In genomic region chr13:114420235-114420634, GRCm38 (mm10) we compare ENCODE assay signal across 18 mouse cellular contexts. TPM values are rescaled to one million over a fixed set of nuclear protein-coding genes. Genes with fewer than 3 reads are reported as not detected.
"Had no signal": no experiment of that assay in that cellular context is flagged by ENCODE, and none has a peak within 500 bp of the region (broad histone marks: within the 10 kb centered on the region; RNA-seq: fewer than 3 reads in every experiment).

No protein-coding gene starts in this region.

- H3K36me3 ChIP-seq: limb, embryonic 15.5 days; liver, embryonic 12.5 days; midbrain, embryonic 15.5 days; neural tube, embryonic 13.5 days; stomach, embryonic 15.5 days had no signal

- H3K4me3 ChIP-seq: limb, embryonic 15.5 days; liver, embryonic 12.5 days; megakaryocyte, embryonic 14.5 days; midbrain, embryonic 15.5 days; neural tube, embryonic 13.5 days; stomach, embryonic 15.5 days had no signal

- DNase-seq: kidney, adult 2 months; kidney, postnatal 25 days; layer of hippocampus, postnatal 36 days; lung, embryonic 14.5 days; lung, postnatal 14 days; retina, postnatal 1 day; right cerebral cortex, postnatal 14 days; thymus, adult 2 months; thymus, postnatal 25 days had no signal

- ATAC-seq: liver, embryonic 12.5 days; midbrain, embryonic 15.5 days had no signal

- H3K27ac ChIP-seq: limb, embryonic 15.5 days; liver, embryonic 12.5 days; macrophage; midbrain, embryonic 15.5 days; neural tube, embryonic 13.5 days; stomach, embryonic 15.5 days had no signal

- H3K27me3 ChIP-seq: limb, embryonic 15.5 days; liver, embryonic 12.5 days; midbrain, embryonic 15.5 days; neural tube, embryonic 13.5 days; stomach, embryonic 15.5 days had no signal

- H3K4me2 ChIP-seq: limb, embryonic 15.5 days; liver, embryonic 12.5 days; lung, embryonic 14.5 days; midbrain, embryonic 11.5 days; midbrain, embryonic 15.5 days; neural tube, embryonic 13.5 days; stomach, embryonic 15.5 days had no signal

- H3K9me3 ChIP-seq: limb, embryonic 15.5 days; liver, embryonic 12.5 days; midbrain, embryonic 15.5 days; neural tube, embryonic 13.5 days; stomach, embryonic 15.5 days had no signal

- H3K9ac ChIP-seq: limb, embryonic 15.5 days; liver, embryonic 12.5 days; lung, embryonic 14.5 days; midbrain, embryonic 15.5 days; neural tube, embryonic 13.5 days; stomach, embryonic 15.5 days had no signal

- H3K4me1 ChIP-seq: limb, embryonic 15.5 days; liver, embryonic 12.5 days; midbrain, embryonic 15.5 days; neural tube, embryonic 13.5 days; stomach, embryonic 15.5 days had no signal

RNA-seq across cellular contexts. Expression of gene Fst, which starts 38.5 kb away (rescaled TPM):
- total RNA-seq: monocyte, adult 5-6 weeks had no signal
- polyA plus RNA-seq: macrophage had no signal
